Mouse (Mus musculus) retina, postnatal 1 day (tissue): ENCODE results near the gene Aurkaip1.
A peak's percentile ranks its signal among the peaks of the same experiment; 100 is the strongest.
"Not testable (repeated sequence)": the region's sequence is repeated elsewhere in the genome, so short reads cannot be mapped to it uniquely, and the experiment has no call there.

Source experiments
- DNase-seq: peaks from one replicate; pipeline ENCODE4 v3.0.0-alpha.2; 2012

Gene Aurkaip1

GRCm38 (mm10) chr4:155831205-155831766, at the start of gene Aurkaip1:
Gene Aurkaip1, plus strand, starts transcription at chr4:155831272.
- DNase-seq, result peak; percentile 98

GRCm38 (mm10) chr4:155783486-155784080, 47.5 kb upstream of the Aurkaip1 start:
- no peak for DNase-seq

DNA sequence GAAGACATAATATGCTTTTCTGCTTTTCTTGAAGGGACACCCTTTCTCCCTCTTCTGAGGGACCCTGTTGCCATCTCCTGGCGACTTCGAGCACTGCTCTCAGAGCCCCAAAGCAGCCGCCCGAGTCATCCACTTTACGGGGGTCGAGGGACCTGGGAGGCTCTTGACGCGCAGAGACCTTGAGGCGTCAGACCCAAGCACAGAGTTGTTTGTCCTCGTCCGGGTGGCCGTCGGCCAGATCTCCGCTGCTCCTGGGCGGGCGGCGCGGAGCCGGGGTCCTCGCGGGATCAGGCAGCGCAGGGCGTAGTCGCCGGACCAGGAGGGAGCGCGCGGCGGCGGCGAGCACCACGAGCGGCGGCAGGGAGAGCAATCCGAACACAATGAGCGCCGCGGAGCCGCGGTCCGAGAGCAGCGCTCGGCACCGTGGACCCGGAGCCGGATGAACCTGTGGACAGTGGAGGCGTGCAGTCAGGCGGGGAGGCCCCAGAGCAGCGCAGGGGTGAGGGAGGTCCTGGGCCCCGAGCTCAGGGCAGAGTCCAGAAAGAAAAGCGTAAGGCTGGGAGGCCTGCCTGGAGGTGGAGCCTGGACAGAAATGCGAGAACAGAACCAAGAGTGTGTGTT, 46.9 kb upstream of the Aurkaip1 start:
- peak; percentile 90 for DNase-seq

DNA sequence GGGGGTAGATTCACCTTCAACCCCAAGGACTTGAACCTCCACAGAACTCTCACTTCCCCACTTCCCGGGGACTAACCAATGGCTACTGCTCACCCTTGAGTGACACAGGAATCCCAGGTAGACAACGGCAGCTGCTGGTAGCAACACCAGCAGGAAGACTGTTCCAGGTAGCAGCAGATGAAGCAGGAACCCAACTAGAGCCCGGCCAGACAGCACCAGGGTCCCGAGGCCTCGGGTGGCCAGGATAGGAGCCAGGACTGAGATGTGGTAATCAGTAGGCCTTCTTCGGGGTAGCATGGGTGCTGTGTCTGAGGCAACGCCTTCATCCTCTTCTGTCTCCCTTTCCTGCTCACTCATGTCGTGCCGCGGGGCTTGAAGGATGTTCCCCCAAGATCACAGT, 45.8 kb upstream of the Aurkaip1 start:
- DNase-seq, result no peak

DNA sequence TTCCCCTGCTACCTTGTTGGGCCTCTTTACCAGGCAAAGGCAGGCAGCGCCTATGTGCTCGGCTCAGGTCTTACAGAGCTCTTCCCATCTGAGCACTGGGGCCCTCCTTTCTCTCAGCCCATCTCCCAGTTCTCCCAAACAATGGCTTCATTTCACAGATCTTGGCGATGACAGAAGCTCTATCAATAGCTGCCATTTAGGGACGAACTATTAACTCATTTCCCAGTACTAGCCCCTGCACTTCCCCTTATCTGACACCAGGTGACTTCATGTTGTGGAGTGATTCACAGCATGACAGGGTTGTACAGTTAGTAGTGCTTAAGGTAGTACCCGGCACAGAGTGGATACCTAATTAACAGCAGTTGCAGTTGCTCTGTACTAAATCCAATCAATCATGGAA, 45.3 kb upstream of the Aurkaip1 start, which contains the start of gene Tmem88b:
TSS of gene Tmem88b (minus strand) at position 56 of the 400 bp plus-strand sequence.
- no peak for DNase-seq

- DNase-seq, result no peak
These were observed 42.8 kb upstream of the Aurkaip1 start for GRCm38 (mm10) chr4:155788300-155788699.

DNA sequence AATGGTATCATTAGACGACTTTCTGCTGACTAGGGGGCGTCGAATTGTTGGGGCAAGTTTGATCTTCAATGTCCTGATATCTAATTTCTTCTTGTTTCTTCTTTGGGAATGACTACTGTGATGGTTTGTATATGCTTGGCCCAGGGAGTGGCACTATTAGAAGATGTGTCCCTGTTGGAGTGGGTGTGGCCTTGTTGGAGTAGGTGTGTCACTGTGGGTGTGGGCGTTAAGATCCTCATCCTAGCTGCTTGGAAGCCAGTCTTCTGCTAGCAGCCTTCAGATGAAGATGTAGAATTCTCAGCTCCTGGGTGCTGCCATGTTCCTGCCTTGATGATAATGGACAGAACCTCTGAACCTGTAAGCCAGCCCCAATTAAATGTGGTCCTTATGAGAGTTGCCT, 42.2 kb upstream of the Aurkaip1 start:
- not testable (repeated sequence) for DNase-seq

DNA sequence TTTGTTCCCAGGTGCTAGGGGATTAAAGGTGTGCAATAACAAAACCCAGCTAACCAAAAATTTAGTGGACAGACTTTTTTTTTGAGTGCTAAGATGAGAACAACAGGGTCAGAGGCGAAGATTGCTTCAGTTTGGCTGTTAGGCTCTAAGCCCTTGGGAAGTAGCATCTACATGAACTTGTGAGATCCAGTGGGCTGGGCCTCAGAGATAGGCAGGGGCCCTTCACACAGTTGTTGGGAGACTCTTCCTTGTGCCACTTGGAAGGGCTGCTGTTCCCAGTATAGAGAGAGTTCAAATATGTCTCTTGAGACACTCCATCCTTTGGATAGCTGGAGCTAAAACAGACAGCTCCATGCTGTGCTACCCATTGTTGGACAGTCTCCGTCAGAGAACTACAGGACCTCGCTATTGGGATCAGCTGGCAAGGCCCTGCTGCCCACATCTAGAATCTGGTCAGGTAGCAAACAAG, 41.0 kb upstream of the Aurkaip1 start, which contains the start of gene Ankrd65:
TSS of gene Ankrd65 (plus strand) at position 419 of the 469 bp plus-strand sequence.
- DNase-seq, result no peak

DNA sequence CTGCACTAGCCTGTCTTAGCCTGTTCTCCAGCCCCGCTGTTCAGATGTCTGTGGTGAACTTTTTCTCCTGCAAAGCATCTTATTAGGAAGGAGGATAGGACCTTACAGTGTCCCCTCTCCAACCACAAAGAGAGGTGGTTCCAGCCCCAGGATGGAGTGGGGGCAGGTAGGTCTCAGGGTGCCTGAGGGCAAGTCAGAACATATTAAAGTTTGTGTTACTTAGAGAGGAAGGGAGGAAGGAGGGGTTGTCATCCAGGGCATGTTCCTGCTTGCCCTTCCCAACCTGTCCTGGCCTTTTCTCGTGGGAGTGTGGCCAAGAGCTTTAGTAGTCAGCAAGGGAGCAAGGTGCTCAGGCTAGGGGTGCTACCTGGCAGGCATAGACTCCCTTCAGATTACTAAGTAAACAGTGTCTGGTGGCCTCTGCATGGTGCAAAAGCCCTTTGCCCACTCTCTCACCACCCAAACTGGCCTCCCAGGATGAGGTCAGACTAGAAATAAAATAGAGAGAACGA, 40.4 kb upstream of the Aurkaip1 start:
- DNase-seq, result no peak

DNA sequence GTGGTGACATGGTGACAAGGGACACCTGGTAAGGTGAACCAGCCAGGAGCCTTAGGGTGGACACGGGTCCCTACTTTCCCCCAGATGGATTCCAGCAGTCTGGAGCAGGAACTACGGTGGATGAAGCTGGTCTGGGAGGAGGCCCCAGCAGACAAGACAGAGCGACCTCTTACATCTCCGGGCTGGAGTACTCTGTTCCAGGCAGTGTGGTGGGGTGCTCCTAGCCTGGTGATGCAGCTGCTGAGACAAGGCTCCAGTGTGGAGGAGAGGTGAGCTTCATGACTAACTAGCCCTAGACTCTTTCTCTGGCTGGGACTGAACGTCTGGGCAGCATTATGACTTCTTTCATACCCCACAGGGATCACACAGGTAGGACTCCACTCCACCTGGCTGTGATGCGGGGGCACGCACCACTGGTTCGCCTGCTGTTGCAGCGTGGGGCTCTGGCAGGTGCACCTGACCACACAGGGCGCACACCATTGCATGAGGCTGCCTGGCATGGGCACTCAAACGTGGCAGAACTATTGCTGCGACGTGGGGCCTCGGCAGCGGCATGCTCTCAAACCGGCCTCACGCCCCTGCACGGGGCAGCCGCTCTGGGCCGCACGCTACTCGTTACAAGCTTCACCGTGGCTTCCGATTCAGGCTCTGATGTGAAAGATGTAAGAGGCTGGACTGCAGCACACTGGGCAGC, 39.7 kb upstream of the Aurkaip1 start:
- no peak for DNase-seq

- DNase-seq, result no peak
These were observed 37.3 kb upstream of the Aurkaip1 start for GRCm38 (mm10) chr4:155793730-155794129.

DNA sequence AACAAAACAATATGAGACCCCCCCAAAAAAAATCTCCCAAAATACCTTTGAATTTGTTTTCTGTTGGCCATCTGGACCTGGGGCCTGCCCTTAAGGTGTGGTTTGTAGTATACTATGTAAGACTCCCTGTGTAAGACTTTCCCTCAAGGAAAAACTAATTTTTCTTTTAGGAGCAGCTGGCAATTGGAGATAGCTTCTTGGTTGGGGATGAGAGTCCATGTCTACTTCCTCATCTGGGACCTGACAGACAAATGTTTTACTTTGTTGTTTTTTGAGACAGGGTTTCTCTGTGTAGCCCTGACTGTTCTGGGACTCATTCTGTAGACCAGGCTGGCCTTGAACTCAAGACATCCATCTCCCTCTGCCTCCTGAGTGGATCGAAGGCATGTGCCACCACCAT, 29.0 kb upstream of the Aurkaip1 start:
- DNase-seq, result no peak

DNA sequence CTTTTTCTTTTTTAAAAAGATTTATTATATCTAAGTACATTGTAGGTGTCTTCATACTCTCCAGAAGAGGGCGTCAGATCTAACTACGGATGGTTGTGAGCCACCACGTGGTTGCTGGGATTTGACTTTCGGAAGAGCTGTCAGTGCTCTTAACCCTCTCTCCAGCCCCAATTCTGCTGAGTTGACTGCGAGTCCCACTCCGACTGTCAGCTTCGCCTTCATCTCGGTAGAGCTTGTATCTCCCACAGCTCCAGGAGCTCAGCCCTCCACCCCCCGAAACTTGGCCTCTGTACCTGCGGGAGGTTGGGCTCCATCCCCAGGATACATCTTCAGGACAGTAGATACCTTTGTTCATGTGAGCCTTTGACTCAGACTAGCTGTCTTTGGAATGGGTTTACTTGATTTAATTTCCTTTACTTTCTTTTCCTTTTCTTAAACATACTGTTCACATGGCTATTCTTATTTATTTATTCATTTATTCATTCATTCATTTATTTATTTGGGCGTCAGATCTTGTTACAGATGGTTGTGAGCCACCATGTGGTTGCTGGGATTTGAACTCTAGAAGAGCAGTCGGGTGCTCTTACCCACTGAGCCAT, 28.2 kb upstream of the Aurkaip1 start, which contains the start of gene Mrpl20:
TSS of gene Mrpl20 (plus strand) at position 138 of the 599 bp plus-strand sequence.
- peak; percentile 21 for DNase-seq

DNA sequence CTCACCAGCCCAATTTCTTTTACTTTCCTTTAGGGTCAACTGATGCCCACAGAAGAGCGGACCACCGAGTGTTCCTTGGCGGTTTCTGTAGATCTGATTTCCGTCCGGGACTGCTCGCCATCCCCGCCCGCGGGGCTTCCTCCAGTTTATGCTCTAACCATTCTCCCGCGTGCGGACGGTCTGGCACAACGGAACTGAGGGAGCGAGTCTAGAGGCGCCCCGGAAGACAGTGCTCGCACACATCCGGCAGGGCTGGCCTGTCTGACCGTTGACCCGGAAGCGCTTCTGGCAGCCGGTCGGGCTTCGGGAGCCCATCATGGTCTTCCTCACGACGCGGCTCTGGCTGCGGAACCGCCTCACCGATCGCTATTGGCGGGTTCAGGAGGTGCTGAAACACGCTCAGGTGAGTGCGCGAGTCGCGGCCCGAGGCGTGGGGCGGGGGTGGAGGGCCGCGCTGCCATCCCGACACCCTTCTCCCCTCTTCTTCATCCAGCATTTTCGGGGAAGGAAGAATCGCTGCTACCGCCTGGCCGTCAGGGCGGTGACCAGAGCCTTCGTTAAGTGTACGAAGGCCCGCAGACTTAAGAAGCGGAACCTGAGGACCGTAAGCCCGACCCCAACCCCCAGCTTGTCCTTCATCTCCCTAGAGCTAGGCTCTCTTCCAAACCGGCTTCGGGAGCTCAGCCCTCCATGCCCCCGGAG, 27.6 kb upstream of the Aurkaip1 start:
- DNase-seq, result peak; percentile 96

DNA sequence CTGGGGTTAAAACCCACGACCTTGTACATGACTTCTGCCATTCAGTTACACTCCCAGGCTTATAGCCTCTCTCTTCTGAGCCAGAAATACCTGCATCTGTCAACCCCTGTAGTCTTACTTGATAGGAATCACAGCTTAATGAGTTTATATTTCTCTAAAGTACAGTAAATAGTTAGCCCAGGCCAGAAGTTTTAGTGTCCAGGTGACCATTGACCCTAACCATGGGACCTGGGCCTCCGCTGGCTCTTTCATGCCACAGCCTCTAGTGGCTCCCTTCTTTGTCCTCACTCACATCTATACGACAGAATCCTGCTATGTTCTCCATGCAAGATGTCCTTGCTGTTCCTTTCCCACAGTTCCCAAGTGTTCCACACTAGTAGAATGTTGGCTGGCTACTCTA, 23.2 kb upstream of the Aurkaip1 start:
- no peak for DNase-seq

GRCm38 (mm10) chr4:155811929-155812664, 19.0 kb upstream of the Aurkaip1 start, which contains the start of gene Ccnl2:
Gene Ccnl2, plus strand, starts transcription at chr4:155812489.
- DNase-seq, result peak; percentile 98

- DNase-seq, result peak; percentile 64
These were observed 18.3 kb upstream of the Aurkaip1 start for GRCm38 (mm10) chr4:155812665-155813181.

DNA sequence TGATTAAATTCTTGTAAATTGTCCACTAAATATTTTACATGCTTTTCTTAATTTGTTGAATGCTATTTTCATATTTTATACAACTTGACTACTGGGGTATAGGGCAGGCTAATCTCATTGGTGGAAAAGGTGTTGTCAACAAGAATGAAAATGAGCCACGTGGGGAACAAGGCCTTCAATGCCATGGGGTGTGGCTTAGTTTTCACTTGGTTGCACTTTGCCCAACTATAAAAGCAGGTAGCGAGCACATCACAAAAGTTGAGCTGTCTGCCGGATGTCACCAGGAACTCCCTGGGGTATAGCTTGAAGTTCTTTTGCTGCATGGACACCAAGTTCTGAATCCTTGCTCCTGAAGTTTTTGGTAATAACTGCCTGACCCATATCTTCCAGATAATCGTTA, 13.5 kb upstream of the Aurkaip1 start:
- no peak for DNase-seq

GRCm38 (mm10) chr4:155821025-155821424, 10.0 kb upstream of the Aurkaip1 start:
- DNase-seq, result peak; percentile 48

GRCm38 (mm10) chr4:155823443-155823842, 7.6 kb upstream of the Aurkaip1 start:
- DNase-seq, result no peak

- DNase-seq, result no peak
These were observed 1.2 kb upstream of the Aurkaip1 start for GRCm38 (mm10) chr4:155829866-155830265.
